Mouse (Mus musculus): ENCODE data around the gene Sik1.

GRCm38 (mm10) chr17:31901461-31902204 lies 46.0 kb upstream of the Sik1 start:
- no peak for TF ChIP-seq CTCF (IDR thresholded peaks at IDR 0.05; ENCODE audit: control insufficient read depth, insufficient read depth, insufficient read length)
- no peak for TF ChIP-seq MAX (IDR thresholded peaks at IDR 0.05)
- no peak for TF ChIP-seq CEBPB (IDR thresholded peaks at IDR 0.05; ENCODE audit: low read depth)
- no peak for TF ChIP-seq FOSL1 (IDR thresholded peaks at IDR 0.05; ENCODE audit: insufficient read depth, low read length, poor library complexity, severe bottlenecking)
- TF ChIP-seq USF1 (IDR thresholded peaks at IDR 0.05; ENCODE audit: low read depth): no peak
- TF ChIP-seq MYOG (IDR thresholded peaks at IDR 0.05; ENCODE audit: control insufficient read depth, extremely low read depth, insufficient read length): no peak
